Comparison of ENCODE assay signal across 7 mouse cellular contexts in the genomic region with DNA sequence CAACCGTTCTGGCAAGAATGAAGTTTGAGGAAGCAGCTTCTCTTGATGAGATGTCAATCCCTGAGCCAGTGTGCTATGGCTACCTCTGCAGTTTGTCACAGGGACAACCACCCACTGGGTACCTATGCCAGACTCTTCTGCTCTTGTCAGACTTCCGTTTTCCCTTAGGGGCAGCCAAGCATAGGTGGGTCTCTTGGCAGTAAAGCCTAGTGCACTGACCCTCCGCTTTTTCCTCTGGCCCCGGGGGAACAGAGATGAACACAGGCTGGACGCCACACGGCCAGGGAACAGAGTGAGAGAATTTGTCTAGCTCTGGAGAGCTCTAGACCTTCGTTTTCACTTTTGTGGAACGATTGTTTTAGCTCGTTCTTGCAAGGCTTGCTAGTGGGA. TPM values are rescaled to one million over a fixed set of nuclear protein-coding genes. Genes with fewer than 3 reads are reported as not detected.
DNase-seq lines count a peak whose midpoint lies in the region; ATAC-seq and TF ChIP-seq lines count a peak whose summit lies in the region.

No protein-coding gene starts in this region.

- peak; percentile 2 for DNase-seq in lung, postnatal 10 days
- DNase-seq in lung, postnatal 14 days, result no peak
- DNase-seq in gastrocnemius, adult 18-20 months (ENCODE audit: low spot score), result no peak

- no peaks in the 10 kb centered on the region for H3K36me3 ChIP-seq in forebrain, embryonic 15.5 days
- no peaks in the 10 kb centered on the region for H3K36me3 ChIP-seq in intestine, postnatal 0 days (ENCODE audit: control insufficient read depth, insufficient read depth)
- no peaks in the 10 kb centered on the region for H3K36me3 ChIP-seq in myocyte (ENCODE audit: control insufficient read depth, insufficient read depth)

- H3K27me3 ChIP-seq in forebrain, embryonic 15.5 days, result no peaks in the 10 kb centered on the region
- H3K27me3 ChIP-seq in intestine, postnatal 0 days (replicated peaks; ENCODE audit: control insufficient read depth, insufficient read depth, low read length), result no peaks in the 10 kb centered on the region
- H3K27me3 ChIP-seq in myocyte (ENCODE audit: control insufficient read depth, insufficient read depth, insufficient read length), result no peaks in the 10 kb centered on the region

- no peak for TF ChIP-seq POLR2A in myocyte (IDR thresholded peaks at IDR 0.05; ENCODE audit: insufficient read length, low read depth)

- peak overlapping the region; percentile 53; the same call in 1 of the 2 replicates for H3K4me2 ChIP-seq in forebrain, embryonic 15.5 days (replicated peaks)
- peak overlapping the region; percentile 61; the same call in 1 of the 2 replicates for H3K4me2 ChIP-seq in intestine, postnatal 0 days (replicated peaks; ENCODE audit: low read depth)
- peak overlapping the region; percentile 90 for H3K4me2 ChIP-seq in myocyte (ENCODE audit: low read depth)

- H3K9ac ChIP-seq in forebrain, embryonic 15.5 days (replicated peaks), result peak overlapping the region; percentile 32; the same call in 1 of the 2 replicates
- H3K9ac ChIP-seq in intestine, postnatal 0 days (ENCODE audit: low read depth, low read length), result no peak overlapping the region

- ATAC-seq in forebrain, embryonic 15.5 days (replicated peaks), result no peak
- ATAC-seq in intestine, postnatal 0 days, result no peak
- no peak for ATAC-seq in megakaryocyte progenitor cell, adult 5-6 weeks (replicated peaks; ENCODE audit: poor library complexity)

- H3K9me3 ChIP-seq in forebrain, embryonic 15.5 days, result no peaks in the 10 kb centered on the region
- no peaks in the 10 kb centered on the region for H3K9me3 ChIP-seq in intestine, postnatal 0 days (ENCODE audit: control insufficient read depth)

- H3K27ac ChIP-seq in forebrain, embryonic 15.5 days (replicated peaks), result no peak overlapping the region
- no peak overlapping the region for H3K27ac ChIP-seq in intestine, postnatal 0 days (ENCODE audit: low read depth, low read length)

- H3K4me3 ChIP-seq in forebrain, embryonic 15.5 days, result no peak overlapping the region
- H3K4me3 ChIP-seq in intestine, postnatal 0 days (ENCODE audit: low read depth, low read length), result peak overlapping the region; percentile 10; the same call in 1 of the 2 replicates
- peak overlapping the region; percentile 8 for H3K4me3 ChIP-seq in myocyte

- H3K79me2 ChIP-seq in myocyte (ENCODE audit: control insufficient read depth, insufficient read depth), result peaks cover 23% of the 10 kb centered on the region

- WGBS in forebrain, embryonic 15.5 days, result 66% methylated on average over 9 of the region's 9 CpGs
- 68% methylated on average over 9 of the region's 9 CpGs for WGBS in intestine, postnatal 0 days

- H3ac ChIP-seq in myocyte (ENCODE audit: control insufficient read depth, insufficient read length), result no peak overlapping the region

- TF ChIP-seq CTCF in intestine, postnatal 0 days (IDR thresholded peaks at IDR 0.05; ENCODE audit: low read depth), result no peak

- peaks cover 36% of the 10 kb centered on the region for H3K4me1 ChIP-seq in forebrain, embryonic 15.5 days
- H3K4me1 ChIP-seq in intestine, postnatal 0 days (replicated peaks; ENCODE audit: control insufficient read depth, insufficient read depth, low read length), result peaks cover 14% of the 10 kb centered on the region; the same call in 1 of the 2 replicates

TF ChIP-seq in myocyte, 11 proteins besides CTCF, POLR2A, EP300 and RAD21:
- TF ChIP-seq MYOD1 (IDR thresholded peaks at IDR 0.05; ENCODE audit: control insufficient read depth in 1 of 3, insufficient read length in 2 of 3, low read depth in 2 of 3), result no peak
- no peak for TF ChIP-seq SRF (IDR thresholded peaks at IDR 0.05; ENCODE audit: control insufficient read depth, insufficient read length, low read depth)
- no peak for TF ChIP-seq CEBPB (IDR thresholded peaks at IDR 0.05; ENCODE audit: insufficient read depth, poor library complexity, severe bottlenecking)
- TF ChIP-seq TCF3 (IDR thresholded peaks at IDR 0.05; ENCODE audit: insufficient read length, low read depth), result no peak
- TF ChIP-seq MYOG (IDR thresholded peaks at IDR 0.05; ENCODE audit: control insufficient read depth in 1 of 3, insufficient read depth in 1 of 3, insufficient read length in 2 of 3, low read depth in 2 of 3), result no peak
- TF ChIP-seq POLR2AphosphoS2 (IDR thresholded peaks at IDR 0.05; ENCODE audit: insufficient read length, low read depth), result no peak
- no peak for TF ChIP-seq USF1 (IDR thresholded peaks at IDR 0.05; ENCODE audit: low read depth)
- no peak for TF ChIP-seq MAX (IDR thresholded peaks at IDR 0.05; ENCODE audit: low read depth)

RNA-seq across cellular contexts. Expression of gene Hs6st1, which starts 2.4 kb away (rescaled TPM):
- 9.7 and 16.5 TPM in 2 replicates for polyA plus RNA-seq in forebrain, embryonic 15.5 days (2015; fragmentation: Nextera tagmentation; extraction: Ambion mirVana)
- polyA plus RNA-seq in intestine, postnatal 0 days (2015; fragmentation: Nextera tagmentation; extraction: Ambion mirVana), result 6.4 and 6.7 TPM in 2 replicates
- polyA plus RNA-seq in myocyte (2012; fragmentation: generic; extraction: Trizol), result 66.6 TPM
- total RNA-seq in megakaryocyte progenitor cell, adult 5-6 weeks (2015), result 12.6 and 17.7 TPM in 2 replicates
- 7.3 and 10.0 TPM in 2 replicates for total RNA-seq in megakaryocyte progenitor cell, adult 5-6 weeks (2017)
- total RNA-seq in gastrocnemius, adult 18-20 months (2021), result 10 to 100 TPM; 19.7 to 22.0 TPM
